Comparison of ENCODE assay signal across 8 mouse cellular contexts in genomic region chr3:21988010-21988531, GRCm38 (mm10).
DNase-seq lines count a peak whose midpoint lies in the region; ATAC-seq and TF ChIP-seq lines count a peak whose summit lies in the region.
"Had no signal": no experiment of that assay in that cellular context is flagged by ENCODE, and none has a peak within 500 bp of the region (broad histone marks: within the 10 kb centered on the region; RNA-seq: fewer than 3 reads in every experiment).

No protein-coding gene starts in this region.

- no peak overlapping the region for H3K9ac ChIP-seq in intestine, postnatal 0 days (ENCODE audit: low read depth, low read length)
- H3K9ac ChIP-seq: embryonic facial prominence, embryonic 13.5 days had no signal

- no peaks in the 10 kb centered on the region for H3K27me3 ChIP-seq in intestine, postnatal 0 days (replicated peaks; ENCODE audit: control insufficient read depth, insufficient read depth, low read length)
- no peaks in the 10 kb centered on the region for H3K27me3 ChIP-seq in forebrain, embryonic 10.5 days (ENCODE audit: poor library complexity, severe bottlenecking)
- H3K27me3 ChIP-seq: embryonic facial prominence, embryonic 13.5 days had no signal

- H3K27ac ChIP-seq in intestine, postnatal 0 days (ENCODE audit: low read depth, low read length): peak overlapping the region; percentile 73
- no peak overlapping the region for H3K27ac ChIP-seq in forebrain, embryonic 10.5 days
- H3K27ac ChIP-seq: embryonic facial prominence, embryonic 13.5 days had no signal

- WGBS in intestine, postnatal 0 days: 37% methylated on average over 8 of the region's 8 CpGs
- WGBS in forebrain, embryonic 10.5 days: 95% methylated on average over 8 of the region's 8 CpGs

- peak; percentile 96 for DNase-seq in 416B (ENCODE audit: low read depth)
- peak; percentile 60 to 64 for DNase-seq in natural killer cell, adult 2 months (ENCODE audit: low spot score in 2 of 2)
- no peak for DNase-seq in embryo, embryonic 10 days (ENCODE audit: low spot score)
- DNase-seq in forebrain, embryonic 10.5 days (ENCODE audit: extremely low spot score, low spot score): no peak
- DNase-seq in ovary, postnatal 36 days (ENCODE audit: low spot score): no peak

- 0 out of 2 replicates have a peak overlapping the region, but pooled peaks have one; percentile 9 for H3K4me3 ChIP-seq in intestine, postnatal 0 days (ENCODE audit: low read depth, low read length)
- no peak overlapping the region for H3K4me3 ChIP-seq in forebrain, embryonic 10.5 days
- H3K4me3 ChIP-seq: embryonic facial prominence, embryonic 13.5 days had no signal

- H3K4me2 ChIP-seq in intestine, postnatal 0 days (replicated peaks; ENCODE audit: low read depth): peak overlapping the region; percentile 54
- H3K4me2 ChIP-seq: embryonic facial prominence, embryonic 13.5 days had no signal

- ATAC-seq in CD4-positive, CD25-positive, alpha-beta regulatory T cell, adult 4 months: peak; percentile 64
- ATAC-seq in intestine, postnatal 0 days: peak; percentile 83

- no peaks in the 10 kb centered on the region for H3K36me3 ChIP-seq in intestine, postnatal 0 days (ENCODE audit: control insufficient read depth, insufficient read depth)
- no peaks in the 10 kb centered on the region for H3K36me3 ChIP-seq in forebrain, embryonic 10.5 days (replicated peaks)
- H3K36me3 ChIP-seq: embryonic facial prominence, embryonic 13.5 days had no signal

- TF ChIP-seq CTCF in intestine, postnatal 0 days (IDR thresholded peaks at IDR 0.05; ENCODE audit: low read depth): no peak

- peaks cover 21% of the 10 kb centered on the region for H3K4me1 ChIP-seq in intestine, postnatal 0 days (replicated peaks; ENCODE audit: control insufficient read depth, insufficient read depth, low read length)
- H3K4me1 ChIP-seq in forebrain, embryonic 10.5 days: peaks cover 8% of the 10 kb centered on the region; the same call in 1 of the 2 replicates
- H3K4me1 ChIP-seq: embryonic facial prominence, embryonic 13.5 days had no signal

- H3K9me3 ChIP-seq in intestine, postnatal 0 days (ENCODE audit: control insufficient read depth): no peaks in the 10 kb centered on the region
- H3K9me3 ChIP-seq in forebrain, embryonic 10.5 days: no peaks in the 10 kb centered on the region
- H3K9me3 ChIP-seq: embryonic facial prominence, embryonic 13.5 days had no signal

Comparison
In these comparisons a context has a peak if more than half of its experiments do, and no peak if none do; other contexts are left out.
1. DNase-seq: peak in 416B (single experiment) and natural killer cell, adult 2 months (2 of 2); none in embryo, embryonic 10 days (single experiment), forebrain, embryonic 10.5 days (single experiment) and ovary, postnatal 36 days (single experiment).